Mouse (Mus musculus) myocyte (in vitro differentiated cells): ENCODE data around the gene Tph1. TPM values are rescaled to one million over a fixed set of nuclear protein-coding genes. Genes with fewer than 3 reads are reported as not detected.
A peak's percentile ranks its signal among the peaks of the same experiment; 100 is the strongest.

Experiments used
- H3K27me3 ChIP-seq: one replicate; pipeline ENCODE4 v1.6.1; 2011; ENCODE audit not compliant: control insufficient read depth, insufficient read depth, insufficient read length
- H3K36me3 ChIP-seq: one replicate; pipeline ENCODE4 v1.6.1; 2011; ENCODE audit not compliant: control insufficient read depth, insufficient read depth
- H3K4me2 ChIP-seq: one replicate; pipeline ENCODE4 v1.6.1; 2011; ENCODE audit warnings: low read depth, control low read depth
- H3K4me3 ChIP-seq: one replicate; pipeline ENCODE4 v1.5.1; 2011; ENCODE audit warnings: mild to moderate bottlenecking, control low read depth, moderate library complexity
- H3K79me2 ChIP-seq: one replicate; pipeline ENCODE4 v1.6.1; 2011; ENCODE audit not compliant: control insufficient read depth, insufficient read depth
- H3ac ChIP-seq: one replicate; pipeline ENCODE4 v1.6.1; 2011; ENCODE audit not compliant: control insufficient read depth, insufficient read length
- CEBPB ChIP-seq: IDR thresholded peaks from 2 replicates; pipeline ENCODE4 v1.6.1; 2011; ENCODE audit warnings: mild to moderate bottlenecking, moderate library complexity; ENCODE audit not compliant: poor library complexity, insufficient read depth, severe bottlenecking
- E2F4 ChIP-seq: IDR thresholded peaks from one replicate; pipeline ENCODE4 v1.6.1; 2011; ENCODE audit warnings: mild to moderate bottlenecking, control low read depth, moderate library complexity; ENCODE audit not compliant: insufficient read depth
- MAX ChIP-seq: IDR thresholded peaks from one replicate; pipeline ENCODE4 v1.6.1; 2011; ENCODE audit warnings: low read depth, mild to moderate bottlenecking, control low read depth
- MYOD1 ChIP-seq, 3 experiments: IDR thresholded peaks; one replicate each; pipeline ENCODE4 v1.6.1; 2011; ENCODE audit warnings: control low read depth in 2 of 3, low read depth in 2 of 3, mild to moderate bottlenecking in 2 of 3, moderate library complexity in 1 of 3; ENCODE audit not compliant: insufficient read length in 2 of 3, control insufficient read depth in 1 of 3
- MYOG ChIP-seq, 3 experiments: IDR thresholded peaks; one replicate each; pipeline ENCODE4 v1.6.1; 2011; ENCODE audit warnings: control low read depth in 2 of 3, low read depth in 2 of 3, mild to moderate bottlenecking in 2 of 3; ENCODE audit not compliant: insufficient read length in 2 of 3, control insufficient read depth in 1 of 3, insufficient read depth in 1 of 3
- POLR2A ChIP-seq: IDR thresholded peaks from one replicate; pipeline ENCODE4 v1.6.1; 2011; ENCODE audit warnings: low read depth, mild to moderate bottlenecking, control low read depth, moderate library complexity; ENCODE audit not compliant: insufficient read length
- POLR2AphosphoS2 ChIP-seq: IDR thresholded peaks from one replicate; pipeline ENCODE4 v1.6.1; 2011; ENCODE audit warnings: low read depth, control low read depth; ENCODE audit not compliant: insufficient read length
- REST ChIP-seq: IDR thresholded peaks from one replicate; pipeline ENCODE4 v1.6.1; 2011; ENCODE audit warnings: mild to moderate bottlenecking, control low read depth, moderate library complexity; ENCODE audit not compliant: insufficient read depth, insufficient read length
- SRF ChIP-seq: IDR thresholded peaks from one replicate; pipeline ENCODE4 v1.6.1; 2011; ENCODE audit warnings: low read depth; ENCODE audit not compliant: control insufficient read depth, insufficient read length
- TCF12 ChIP-seq: IDR thresholded peaks from one replicate; pipeline ENCODE4 v1.6.1; 2011; ENCODE audit warnings: mild to moderate bottlenecking, control low read depth; ENCODE audit not compliant: poor library complexity, insufficient read depth, severe bottlenecking
- TCF3 ChIP-seq: IDR thresholded peaks from one replicate; pipeline ENCODE4 v1.6.1; 2011; ENCODE audit warnings: low read depth, control low read depth; ENCODE audit not compliant: insufficient read length
- USF1 ChIP-seq: IDR thresholded peaks from one replicate; pipeline ENCODE4 v1.6.1; 2011; ENCODE audit warnings: low read depth, mild to moderate bottlenecking, control low read depth, moderate library complexity
- polyA plus RNA-seq: library from polyadenylated mRNA; unstranded; fragments of >200 nt; fragmentation: generic; extraction: Trizol; gene quantifications from one replicate; pipeline ENCODE4 v1.2.1, GENCODE M21; 2012; ENCODE audit warnings: missing spikeins

The Tph1 gene
- polyA plus RNA-seq, 1 experiment: 0.17 TPM

GRCm38 (mm10) chr7:46715600-46715999 is 43.3 kb upstream of the Tph1 start, which contains the start of gene Saa3:
Saa3 (minus strand) TSS chr7:46715700.
- H3K79me2 ChIP-seq: no peaks in the 10 kb centered on the region
- no peaks in the 10 kb centered on the region for H3K27me3 ChIP-seq
- TF ChIP-seq TCF3 (no peak), POLR2AphosphoS2 (no peak), REST (no peak), USF1 (no peak), POLR2A (no peak)
- H3K36me3 ChIP-seq: no peaks in the 10 kb centered on the region
- H3ac ChIP-seq: no peak within 1 kb of the TSS
- no peak within 1 kb of the TSS for H3K4me3 ChIP-seq
- no peak within 1 kb of the TSS for H3K4me2 ChIP-seq

GRCm38 (mm10) chr7:46714518-46714917 is 42.2 kb upstream of the Tph1 start:
- TF ChIP-seq TCF3 (no peak), USF1 (no peak), TCF12 (no peak), MAX (no peak), MYOG (IDR thresholded peaks at IDR 0.05; ENCODE audit: control insufficient read depth in 1 of 3, insufficient read depth in 1 of 3, insufficient read length in 2 of 3, low read depth in 2 of 3) (no peak), E2F4 (no peak), POLR2AphosphoS2 (no peak), POLR2A (no peak), SRF (no peak), MYOD1 (IDR thresholded peaks at IDR 0.05; ENCODE audit: control insufficient read depth in 1 of 3, insufficient read length in 2 of 3, low read depth in 2 of 3) (no peak), CEBPB (no peak), REST (no peak)
- no peaks in the 10 kb centered on the region for H3K27me3 ChIP-seq
- no peak overlapping the region for H3ac ChIP-seq
- H3K4me2 ChIP-seq: no peak overlapping the region
- peaks cover 9% of the 10 kb centered on the region for H3K79me2 ChIP-seq
- no peaks in the 10 kb centered on the region for H3K36me3 ChIP-seq
- no peak overlapping the region for H3K4me3 ChIP-seq

GRCm38 (mm10) chr7:46712250-46712649 is 39.9 kb upstream of the Tph1 start:
- peaks cover 17% of the 10 kb centered on the region for H3K79me2 ChIP-seq
- no peak overlapping the region for H3K4me3 ChIP-seq
- peaks cover 5% of the 10 kb centered on the region for H3K36me3 ChIP-seq
- no peak overlapping the region for H3K4me2 ChIP-seq
- TF ChIP-seq MYOG (IDR thresholded peaks at IDR 0.05; ENCODE audit: control insufficient read depth in 1 of 3, insufficient read depth in 1 of 3, insufficient read length in 2 of 3, low read depth in 2 of 3) (no peak), MYOD1 (IDR thresholded peaks at IDR 0.05; ENCODE audit: control insufficient read depth in 1 of 3, insufficient read length in 2 of 3, low read depth in 2 of 3) (no peak), USF1 (no peak), E2F4 (no peak), CEBPB (no peak), TCF12 (no peak)
- H3ac ChIP-seq: no peak overlapping the region
- H3K27me3 ChIP-seq: no peaks in the 10 kb centered on the region

GRCm38 (mm10) chr7:46710390-46710844 is 38.1 kb upstream of the Tph1 start, which contains the start of gene Saal1:
Saal1 (minus strand) TSS chr7:46710680.
- Histone ChIP-seq H3K27me3 (no peaks in the 10 kb centered on the region), H3K4me3 (peak within 1 kb of the TSS; percentile 73), H3ac (peak within 1 kb of the TSS; percentile 12), H3K36me3 (peaks cover 13% of the 10 kb centered on the region), H3K79me2 (peaks cover 17% of the 10 kb centered on the region), H3K4me2 (peak within 1 kb of the TSS; percentile 84)
- TF ChIP-seq POLR2A (peak; percentile 84), POLR2AphosphoS2 (peak; percentile 85), TCF3 (no peak), MYOG (IDR thresholded peaks at IDR 0.05; ENCODE audit: control insufficient read depth in 1 of 3, insufficient read depth in 1 of 3, insufficient read length in 2 of 3, low read depth in 2 of 3) (peak in 1 of 3 experiments; percentile 37), REST (no peak), USF1 (no peak), MYOD1 (IDR thresholded peaks at IDR 0.05; ENCODE audit: control insufficient read depth in 1 of 3, insufficient read length in 2 of 3, low read depth in 2 of 3) (peak in 1 of 3 experiments; percentile 3), E2F4 (no peak), CEBPB (no peak)

- Histone ChIP-seq H3K79me2 (no peaks in the 10 kb centered on the region), H3K4me3 (no peak overlapping the region), H3K36me3 (peaks cover 30% of the 10 kb centered on the region), H3K4me2 (no peak overlapping the region), H3ac (no peak overlapping the region), H3K27me3 (no peaks in the 10 kb centered on the region)
- TF ChIP-seq CEBPB (no peak), E2F4 (no peak), TCF3 (no peak), REST (no peak), MAX (no peak), POLR2A (no peak), MYOD1 (IDR thresholded peaks at IDR 0.05; ENCODE audit: control insufficient read depth in 1 of 3, insufficient read length in 2 of 3, low read depth in 2 of 3) (no peak), TCF12 (no peak), USF1 (no peak)
Measured at GRCm38 (mm10) chr7:46700521-46701025, 28.2 kb upstream of the Tph1 start.
